Mouse (Mus musculus) ES-E14 (cell line): ENCODE measurements around the gene Prss47.

Experiments
- CHD2 ChIP-seq: IDR thresholded peaks from 2 replicates; pipeline ENCODE4 v1.6.1; 2014; ENCODE audit warnings: mild to moderate bottlenecking, low read depth, low read length, inconsistent platforms
- HCFC1 ChIP-seq: IDR thresholded peaks from 2 replicates; pipeline ENCODE4 v1.6.1; 2012; ENCODE audit warnings: low read length, inconsistent platforms, borderline replicate concordance; ENCODE audit not compliant: insufficient read depth
- MAFK ChIP-seq: IDR thresholded peaks from 2 replicates; pipeline ENCODE4 v1.6.1; 2014; ENCODE audit warnings: mild to moderate bottlenecking, low read depth, low read length, inconsistent platforms; ENCODE audit not compliant: insufficient read depth
- ZC3H11A ChIP-seq: IDR thresholded peaks from 2 replicates; pipeline ENCODE4 v1.6.1; 2012; ENCODE audit warnings: low read depth, mild to moderate bottlenecking, inconsistent platforms, low read length, borderline replicate concordance
- ZNF384 ChIP-seq: IDR thresholded peaks from 2 replicates; pipeline ENCODE4 v1.6.1; 2012; ENCODE audit warnings: low read depth, low read length, inconsistent platforms

DNA sequence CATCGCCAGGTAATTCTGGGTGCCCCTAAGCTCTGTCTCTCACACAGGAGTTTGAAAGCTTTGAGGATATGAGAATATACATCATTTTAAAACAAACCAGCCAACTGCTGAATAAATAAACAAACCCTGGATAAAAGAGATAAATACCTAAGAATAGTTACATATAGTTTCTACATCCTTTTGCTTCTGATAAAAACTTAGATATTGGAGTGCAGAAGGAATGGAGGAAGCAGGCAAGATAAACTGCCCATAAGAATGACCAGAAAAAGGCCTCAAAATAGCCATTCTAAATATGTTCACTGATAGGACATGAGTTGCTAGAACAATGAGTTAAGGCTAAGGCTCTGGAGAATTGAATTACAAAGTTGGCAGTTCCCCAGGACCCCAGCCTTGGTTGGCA, 45.8 kb downstream of the Prss47 start:
- no peak for TF ChIP-seq MAFK
- no peak for TF ChIP-seq HCFC1
- TF ChIP-seq ZC3H11A = no peak
- TF ChIP-seq CHD2 = no peak
- TF ChIP-seq ZNF384 = no peak
